Mouse (Mus musculus): ENCODE data around the gene A730061H03Rik. TPM values are rescaled to one million over a fixed set of nuclear protein-coding genes. Genes with fewer than 3 reads are reported as not detected.

The A730061H03Rik gene
- total and polyA plus RNA-seq, 3 experiments, result 0.17 to 43.1 (median 0.87) TPM

- TF ChIP-seq TAL1 (conservative IDR thresholded peaks at IDR 0.05; ENCODE audit: low read depth, low read length) (no peak), POLR2AphosphoS5 (IDR thresholded peaks at IDR 0.05; ENCODE audit: insufficient replicate concordance, low read depth, low read length) (no peak), GATA1 (IDR thresholded peaks at IDR 0.05; ENCODE audit: borderline replicate concordance, low read length) (no peak), CTCF (IDR thresholded peaks at IDR 0.05; ENCODE audit: low read depth, low read length) (0 out of 2 replicates have a peak, but pooled peaks have one; percentile 27), GATA2 (IDR thresholded peaks at IDR 0.05; ENCODE audit: borderline replicate concordance, low read depth, low read length) (no peak)
- Histone ChIP-seq H3K4me3 (ENCODE audit: low read depth, low read length) (no peak overlapping the region), H3K36me3 (replicated peaks) (no peaks in the 10 kb centered on the region), H3K9me3 (replicated peaks) (no peaks in the 10 kb centered on the region), H3K27me3 (ENCODE audit: insufficient read depth, low read length) (peaks cover 47% of the 10 kb centered on the region), H3K4me1 (ENCODE audit: insufficient read depth, low read depth, low read length) (peaks cover 3% of the 10 kb centered on the region; the same call in 1 of the 2 replicates)
- ATAC-seq (ENCODE audit: extremely low read depth, insufficient number of reproducible peaks, low FRiP score, poor library complexity, severe bottlenecking) (no peak), DNase-seq (ENCODE audit: low spot score) (no peak)
Observed at GRCm38 (mm10) chr14:55527940-55528339, 32.3 kb downstream of the A730061H03Rik start.

- H3K4me1 ChIP-seq (ENCODE audit: insufficient read depth, low read depth, low read length), result peaks cover 3% of the 10 kb centered on the region; the same call in 1 of the 2 replicates
- ATAC-seq (ENCODE audit: extremely low read depth, insufficient number of reproducible peaks, low FRiP score, poor library complexity, severe bottlenecking) (no peak), DNase-seq (ENCODE audit: low spot score) (no peak)
- H3K4me3 ChIP-seq (ENCODE audit: low read depth, low read length), result no peak overlapping the region
- H3K9me3 ChIP-seq (replicated peaks), result no peaks in the 10 kb centered on the region
- H3K36me3 ChIP-seq (replicated peaks), result no peaks in the 10 kb centered on the region
- peaks cover 53% of the 10 kb centered on the region for H3K27me3 ChIP-seq (ENCODE audit: insufficient read depth, low read length)
- no peak for TF ChIP-seq GATA2 (IDR thresholded peaks at IDR 0.05; ENCODE audit: borderline replicate concordance, low read depth, low read length)
- no peak for TF ChIP-seq CTCF (IDR thresholded peaks at IDR 0.05; ENCODE audit: low read depth, low read length)
- TF ChIP-seq POLR2AphosphoS5 (IDR thresholded peaks at IDR 0.05; ENCODE audit: insufficient replicate concordance, low read depth, low read length), result no peak
- TF ChIP-seq GATA1 (IDR thresholded peaks at IDR 0.05; ENCODE audit: borderline replicate concordance, low read length), result no peak
- TF ChIP-seq TAL1 (conservative IDR thresholded peaks at IDR 0.05; ENCODE audit: low read depth, low read length), result no peak
Observed at GRCm38 (mm10) chr14:55526674-55527073, 33.5 kb downstream of the A730061H03Rik start.

- no peak within 1 kb of the TSS for H3K4me3 ChIP-seq (ENCODE audit: low read depth, low read length)
- no peaks in the 10 kb centered on the region for H3K9me3 ChIP-seq (replicated peaks)
- H3K4me1 ChIP-seq (ENCODE audit: insufficient read depth, low read depth, low read length), result peaks cover 3% of the 10 kb centered on the region
- H3K36me3 ChIP-seq (replicated peaks), result no peaks in the 10 kb centered on the region
- ATAC-seq (ENCODE audit: extremely low read depth, insufficient number of reproducible peaks, low FRiP score, poor library complexity, severe bottlenecking) (no peak), DNase-seq (ENCODE audit: low spot score) (no peak)
- no peak for TF ChIP-seq POLR2AphosphoS5 (IDR thresholded peaks at IDR 0.05; ENCODE audit: insufficient replicate concordance, low read depth, low read length)
- no peak for TF ChIP-seq GATA2 (IDR thresholded peaks at IDR 0.05; ENCODE audit: borderline replicate concordance, low read depth, low read length)
- no peak for TF ChIP-seq TAL1 (conservative IDR thresholded peaks at IDR 0.05; ENCODE audit: low read depth, low read length)
- no peak for TF ChIP-seq CTCF (IDR thresholded peaks at IDR 0.05; ENCODE audit: low read depth, low read length)
- TF ChIP-seq GATA1 (IDR thresholded peaks at IDR 0.05; ENCODE audit: borderline replicate concordance, low read length), result no peak
- peaks cover 61% of the 10 kb centered on the region for H3K27me3 ChIP-seq (ENCODE audit: insufficient read depth, low read length)
Observed at GRCm38 (mm10) chr14:55524785-55525184, 35.4 kb downstream of the A730061H03Rik start, which contains the start of gene Nrl. Gene Nrl, minus strand, starts transcription at chr14:55524981.

- peaks cover 58% of the 10 kb centered on the region for H3K27me3 ChIP-seq (ENCODE audit: insufficient read depth, low read length)
- H3K4me3 ChIP-seq (ENCODE audit: low read depth, low read length), result no peak overlapping the region
- H3K36me3 ChIP-seq (replicated peaks), result no peaks in the 10 kb centered on the region
- ATAC-seq (ENCODE audit: extremely low read depth, insufficient number of reproducible peaks, low FRiP score, poor library complexity, severe bottlenecking) (no peak), DNase-seq (ENCODE audit: low spot score) (no peak)
- TF ChIP-seq TAL1 (conservative IDR thresholded peaks at IDR 0.05; ENCODE audit: low read depth, low read length), result no peak
- no peak for TF ChIP-seq GATA1 (IDR thresholded peaks at IDR 0.05; ENCODE audit: borderline replicate concordance, low read length)
- no peak for TF ChIP-seq POLR2AphosphoS5 (IDR thresholded peaks at IDR 0.05; ENCODE audit: insufficient replicate concordance, low read depth, low read length)
- no peak for TF ChIP-seq GATA2 (IDR thresholded peaks at IDR 0.05; ENCODE audit: borderline replicate concordance, low read depth, low read length)
- TF ChIP-seq CTCF (IDR thresholded peaks at IDR 0.05; ENCODE audit: low read depth, low read length), result no peak
- H3K4me1 ChIP-seq (ENCODE audit: insufficient read depth, low read depth, low read length), result peaks cover 3% of the 10 kb centered on the region
- H3K9me3 ChIP-seq (replicated peaks), result no peaks in the 10 kb centered on the region
Observed at GRCm38 (mm10) chr14:55524062-55524461, 36.1 kb downstream of the A730061H03Rik start.

- ATAC-seq (ENCODE audit: extremely low read depth, insufficient number of reproducible peaks, low FRiP score, poor library complexity, severe bottlenecking), result no peak
- H3K4me3 ChIP-seq (ENCODE audit: low read depth, low read length), result no peak overlapping the region
Observed at GRCm38 (mm10) chr14:55520451-55521361, 39.5 kb downstream of the A730061H03Rik start.

GRCm38 (mm10) chr14:55519604-55520003 lies 40.6 kb downstream of the A730061H03Rik start:
- no peaks in the 10 kb centered on the region for H3K9me3 ChIP-seq (replicated peaks)
- no peaks in the 10 kb centered on the region for H3K36me3 ChIP-seq (replicated peaks)
- no peak overlapping the region for H3K4me3 ChIP-seq (ENCODE audit: low read depth, low read length)
- no peak for DNase-seq (ENCODE audit: low spot score)
- H3K4me1 ChIP-seq (ENCODE audit: insufficient read depth, low read depth, low read length), result no peaks in the 10 kb centered on the region; the same call in 1 of the 2 replicates
- ATAC-seq (ENCODE audit: extremely low read depth, insufficient number of reproducible peaks, low FRiP score, poor library complexity, severe bottlenecking), result no peak
- H3K27me3 ChIP-seq (ENCODE audit: insufficient read depth, low read length), result peaks cover 77% of the 10 kb centered on the region
- TF ChIP-seq POLR2AphosphoS5 (IDR thresholded peaks at IDR 0.05; ENCODE audit: insufficient replicate concordance, low read depth, low read length) (no peak), TAL1 (conservative IDR thresholded peaks at IDR 0.05; ENCODE audit: low read depth, low read length) (no peak), CTCF (IDR thresholded peaks at IDR 0.05; ENCODE audit: low read depth, low read length) (no peak), GATA2 (IDR thresholded peaks at IDR 0.05; ENCODE audit: borderline replicate concordance, low read depth, low read length) (no peak), GATA1 (IDR thresholded peaks at IDR 0.05; ENCODE audit: borderline replicate concordance, low read length) (no peak)

More at GRCm38 (mm10) chr14:55520451-55521361, 39.5 kb downstream of the A730061H03Rik start:
- TF ChIP-seq TAL1 (conservative IDR thresholded peaks at IDR 0.05; ENCODE audit: low read depth, low read length), result no peak
- no peak for TF ChIP-seq POLR2AphosphoS5 (IDR thresholded peaks at IDR 0.05; ENCODE audit: insufficient replicate concordance, low read depth, low read length)
- TF ChIP-seq CTCF (IDR thresholded peaks at IDR 0.05; ENCODE audit: low read depth, low read length), result no peak
- TF ChIP-seq GATA1 (IDR thresholded peaks at IDR 0.05; ENCODE audit: borderline replicate concordance, low read length), result no peak
- no peak for TF ChIP-seq GATA2 (IDR thresholded peaks at IDR 0.05; ENCODE audit: borderline replicate concordance, low read depth, low read length)
- no peaks in the 10 kb centered on the region for H3K36me3 ChIP-seq (replicated peaks)
- peaks cover 74% of the 10 kb centered on the region for H3K27me3 ChIP-seq (ENCODE audit: insufficient read depth, low read length)
- H3K9me3 ChIP-seq (replicated peaks), result no peaks in the 10 kb centered on the region
- no peak for DNase-seq (ENCODE audit: low spot score)
- H3K4me1 ChIP-seq (ENCODE audit: insufficient read depth, low read depth, low read length), result no peaks in the 10 kb centered on the region; the same call in 1 of the 2 replicates

Measured in G1E (cell line).